Mouse (Mus musculus): ENCODE results near the gene C4b. TPM values are rescaled to one million over a fixed set of nuclear protein-coding genes. Genes with fewer than 3 reads are reported as not detected.

The C4b gene
- total and polyA plus RNA-seq, 2 experiments from 2014 or later = 0.80 to 0.93 TPM

DNA sequence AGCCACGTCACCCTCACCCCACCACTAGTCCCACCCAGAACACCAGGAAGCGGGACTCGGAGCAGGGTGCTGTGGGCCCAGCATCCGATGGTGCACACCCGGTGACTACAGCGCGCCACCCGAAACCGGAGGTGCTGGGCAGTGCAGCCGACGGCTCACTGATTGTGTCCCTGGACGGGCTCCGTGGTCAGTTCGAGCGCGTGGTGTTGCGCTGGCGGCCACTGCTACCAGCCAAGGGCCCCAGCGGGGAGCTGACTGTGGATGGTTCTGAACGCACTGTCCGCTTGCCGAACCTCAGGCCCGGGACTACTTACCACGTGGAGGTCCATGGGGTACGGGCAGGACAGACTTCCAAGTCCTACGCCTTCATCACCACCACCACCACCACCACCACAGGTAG is 63.5 kb downstream of the C4b start:
- WGBS = 84% methylated on average over 26 of the region's 26 CpGs
- TF ChIP-seq CTCF (IDR thresholded peaks at IDR 0.05; ENCODE audit: low read depth) (no peak), EP300 (IDR thresholded peaks at IDR 0.05; ENCODE audit: low read depth) (no peak)
- H3K9me3 ChIP-seq (replicated peaks; ENCODE audit: control insufficient read depth, low read length) = no peaks in the 10 kb centered on the region
- no peak overlapping the region for H3K4me3 ChIP-seq (ENCODE audit: low read depth, low read length)
- peaks cover 30% of the 10 kb centered on the region for H3K4me1 ChIP-seq (ENCODE audit: control insufficient read depth, insufficient read depth)
- DNase-seq (ENCODE audit: low spot score) (no peak), ATAC-seq (ENCODE audit: insufficient read depth, low read depth) (no peak)
- no peaks in the 10 kb centered on the region for H3K36me3 ChIP-seq (replicated peaks; ENCODE audit: control insufficient read depth, insufficient read depth, low read length)
- H3K27me3 ChIP-seq (ENCODE audit: control insufficient read depth, insufficient read depth, low read length) = peaks cover 21% of the 10 kb centered on the region
- H3K9ac ChIP-seq (replicated peaks; ENCODE audit: low read depth, low read length) = no peak overlapping the region
- no peak overlapping the region for H3K4me2 ChIP-seq (ENCODE audit: low read depth, low read length)
- H3K27ac ChIP-seq (ENCODE audit: low read depth) = no peak overlapping the region

Small RNAs within 50 kb of the gene (microRNA-seq; reads per million reads assigned to microRNA genes)
- gene Gm27471 = not detected

Other genes starting within 250 kb of the C4b start
- gene Btnl6, start 226.5 kb downstream of the C4b start, total RNA-seq (2014; rRNA removed; ENCODE audit: low replicate concordance) = not detected in 2 replicates
- gene Btnl6, start 226.5 kb downstream of the C4b start, polyA plus RNA-seq (2015; fragmentation: Nextera tagmentation; extraction: Ambion mirVana) = not detected in 2 replicates
- 40.7 and 43.2 TPM in 2 replicates for gene Notch4, start 179.6 kb downstream of the C4b start, total RNA-seq (2014; rRNA removed; ENCODE audit: low replicate concordance)
- gene Notch4, start 179.6 kb downstream of the C4b start, polyA plus RNA-seq (2015; fragmentation: Nextera tagmentation; extraction: Ambion mirVana) = 6.3 and 6.8 TPM in 2 replicates
- gene Gpsm3, start 154.1 kb downstream of the C4b start, total RNA-seq (2014; rRNA removed; ENCODE audit: low replicate concordance) = 0.53 and 3.1 TPM in 2 replicates
- 5.9 and 6.0 TPM in 2 replicates for gene Gpsm3, start 154.1 kb downstream of the C4b start, polyA plus RNA-seq (2015; fragmentation: Nextera tagmentation; extraction: Ambion mirVana)
- gene Pbx2, start 152.6 kb downstream of the C4b start, total RNA-seq (2014; rRNA removed; ENCODE audit: low replicate concordance) = 42.6 and 59.1 TPM in 2 replicates
- gene Pbx2, start 152.6 kb downstream of the C4b start, polyA plus RNA-seq (2015; fragmentation: Nextera tagmentation; extraction: Ambion mirVana) = 3.3 and 4.4 TPM in 2 replicates
- gene Ager, start 146.0 kb downstream of the C4b start, total RNA-seq (2014; rRNA removed; ENCODE audit: low replicate concordance) = 2.7 and 5.8 TPM in 2 replicates
- gene Ager, start 146.0 kb downstream of the C4b start, polyA plus RNA-seq (2015; fragmentation: Nextera tagmentation; extraction: Ambion mirVana) = 0.85 and 1.9 TPM in 2 replicates
- gene Rnf5, start 140.2 kb downstream of the C4b start, total RNA-seq (2014; rRNA removed; ENCODE audit: low replicate concordance) = 29.6 and 42.5 TPM in 2 replicates
- 79.9 and 86.5 TPM in 2 replicates for gene Rnf5, start 140.2 kb downstream of the C4b start, polyA plus RNA-seq (2015; fragmentation: Nextera tagmentation; extraction: Ambion mirVana)
- gene Agpat1, start 139.6 kb downstream of the C4b start, total RNA-seq (2014; rRNA removed; ENCODE audit: low replicate concordance) = 112 and 120 TPM in 2 replicates
- 39.1 and 39.6 TPM in 2 replicates for gene Agpat1, start 139.6 kb downstream of the C4b start, polyA plus RNA-seq (2015; fragmentation: Nextera tagmentation; extraction: Ambion mirVana)
- 0.15 and 0.93 TPM in 2 replicates for gene Egfl8, start 127.9 kb downstream of the C4b start, total RNA-seq (2014; rRNA removed; ENCODE audit: low replicate concordance)
- 0.97 and 1.3 TPM in 2 replicates for gene Egfl8, start 127.9 kb downstream of the C4b start, polyA plus RNA-seq (2015; fragmentation: Nextera tagmentation; extraction: Ambion mirVana)
- 35.7 and 37.4 TPM in 2 replicates for gene Ppt2, start 115.4 kb downstream of the C4b start, total RNA-seq (2014; rRNA removed; ENCODE audit: low replicate concordance)
- 24.0 and 25.7 TPM in 2 replicates for gene Ppt2, start 115.4 kb downstream of the C4b start, polyA plus RNA-seq (2015; fragmentation: Nextera tagmentation; extraction: Ambion mirVana)
- gene Prrt1, start 114.3 kb downstream of the C4b start, total RNA-seq (2014; rRNA removed; ENCODE audit: low replicate concordance) = 0.35 TPM in 1 of 2 replicates, not detected in the other
- gene Prrt1, start 114.3 kb downstream of the C4b start, polyA plus RNA-seq (2015; fragmentation: Nextera tagmentation; extraction: Ambion mirVana) = 0.16 and 0.19 TPM in 2 replicates
- gene Fkbpl, start 99.1 kb downstream of the C4b start, total RNA-seq (2014; rRNA removed; ENCODE audit: low replicate concordance) = 2.6 and 7.1 TPM in 2 replicates
- 12.3 and 13.4 TPM in 2 replicates for gene Fkbpl, start 99.1 kb downstream of the C4b start, polyA plus RNA-seq (2015; fragmentation: Nextera tagmentation; extraction: Ambion mirVana)
- gene Atf6b, start 96.7 kb downstream of the C4b start, total RNA-seq (2014; rRNA removed; ENCODE audit: low replicate concordance) = 15.8 and 16.6 TPM in 2 replicates
- gene Atf6b, start 96.7 kb downstream of the C4b start, polyA plus RNA-seq (2015; fragmentation: Nextera tagmentation; extraction: Ambion mirVana) = 22.5 and 24.3 TPM in 2 replicates
- 24.5 and 26.8 TPM in 2 replicates for gene Tnxb, start 73.3 kb downstream of the C4b start, total RNA-seq (2014; rRNA removed; ENCODE audit: low replicate concordance)
- gene Tnxb, start 73.3 kb downstream of the C4b start, polyA plus RNA-seq (2015; fragmentation: Nextera tagmentation; extraction: Ambion mirVana) = 1.8 and 2.0 TPM in 2 replicates
- not detected in 2 replicates for gene Cyp21a1, start 60.7 kb upstream of the C4b start, total RNA-seq (2014; rRNA removed; ENCODE audit: low replicate concordance)
- gene Cyp21a1, start 60.7 kb upstream of the C4b start, polyA plus RNA-seq (2015; fragmentation: Nextera tagmentation; extraction: Ambion mirVana) = not detected in 2 replicates
- 2.6 and 9.2 TPM in 2 replicates for gene Stk19, start 93.1 kb upstream of the C4b start, total RNA-seq (2014; rRNA removed; ENCODE audit: low replicate concordance)
- 20.5 and 20.7 TPM in 2 replicates for gene Stk19, start 93.1 kb upstream of the C4b start, polyA plus RNA-seq (2015; fragmentation: Nextera tagmentation; extraction: Ambion mirVana)
- gene Dxo, start 93.1 kb upstream of the C4b start, total RNA-seq (2014; rRNA removed; ENCODE audit: low replicate concordance) = 19.2 and 22.3 TPM in 2 replicates
- gene Dxo, start 93.1 kb upstream of the C4b start, polyA plus RNA-seq (2015; fragmentation: Nextera tagmentation; extraction: Ambion mirVana) = 23.0 and 24.3 TPM in 2 replicates
- gene Skiv2l, start 106.3 kb upstream of the C4b start, total RNA-seq (2014; rRNA removed; ENCODE audit: low replicate concordance) = 40.3 and 62.1 TPM in 2 replicates
- 15.9 and 18.7 TPM in 2 replicates for gene Skiv2l, start 106.3 kb upstream of the C4b start, polyA plus RNA-seq (2015; fragmentation: Nextera tagmentation; extraction: Ambion mirVana)
- 22.9 and 39.8 TPM in 2 replicates for gene Nelfe, start 106.5 kb upstream of the C4b start, total RNA-seq (2014; rRNA removed; ENCODE audit: low replicate concordance)
- gene Nelfe, start 106.5 kb upstream of the C4b start, polyA plus RNA-seq (2015; fragmentation: Nextera tagmentation; extraction: Ambion mirVana) = 36.3 and 39.9 TPM in 2 replicates
- 1.1 and 2.9 TPM in 2 replicates for gene Cfb, start 118.6 kb upstream of the C4b start, total RNA-seq (2014; rRNA removed; ENCODE audit: low replicate concordance)
- gene Cfb, start 118.6 kb upstream of the C4b start, polyA plus RNA-seq (2015; fragmentation: Nextera tagmentation; extraction: Ambion mirVana) = 1.3 and 2.1 TPM in 2 replicates
- gene Zbtb12, start 135.6 kb upstream of the C4b start, total RNA-seq (2014; rRNA removed; ENCODE audit: low replicate concordance) = 6.1 and 7.6 TPM in 2 replicates
- 0.63 and 0.93 TPM in 2 replicates for gene Zbtb12, start 135.6 kb upstream of the C4b start, polyA plus RNA-seq (2015; fragmentation: Nextera tagmentation; extraction: Ambion mirVana)
- not detected in 2 replicates for gene Gm20547, start 138.2 kb upstream of the C4b start, total RNA-seq (2014; rRNA removed; ENCODE audit: low replicate concordance)
- not detected in 2 replicates for gene Gm20547, start 138.2 kb upstream of the C4b start, polyA plus RNA-seq (2015; fragmentation: Nextera tagmentation; extraction: Ambion mirVana)
- 4.5 and 7.1 TPM in 2 replicates for gene C2, start 154.4 kb upstream of the C4b start, total RNA-seq (2014; rRNA removed; ENCODE audit: low replicate concordance)
- gene C2, start 154.4 kb upstream of the C4b start, polyA plus RNA-seq (2015; fragmentation: Nextera tagmentation; extraction: Ambion mirVana) = 2.9 and 3.3 TPM in 2 replicates
- gene Ehmt2, start 154.6 kb upstream of the C4b start, total RNA-seq (2014; rRNA removed; ENCODE audit: low replicate concordance) = 80.3 and 95.8 TPM in 2 replicates
- gene Ehmt2, start 154.6 kb upstream of the C4b start, polyA plus RNA-seq (2015; fragmentation: Nextera tagmentation; extraction: Ambion mirVana) = 17.5 and 17.6 TPM in 2 replicates
- gene Slc44a4, start 170.6 kb upstream of the C4b start, total RNA-seq (2014; rRNA removed; ENCODE audit: low replicate concordance) = not detected in 2 replicates
- 0.29 TPM in 1 of 2 replicates, not detected in the other for gene Slc44a4, start 170.6 kb upstream of the C4b start, polyA plus RNA-seq (2015; fragmentation: Nextera tagmentation; extraction: Ambion mirVana)
- gene Neu1, start 187.4 kb upstream of the C4b start, total RNA-seq (2014; rRNA removed; ENCODE audit: low replicate concordance) = 30.1 and 79.2 TPM in 2 replicates
- 18.6 and 19.5 TPM in 2 replicates for gene Neu1, start 187.4 kb upstream of the C4b start, polyA plus RNA-seq (2015; fragmentation: Nextera tagmentation; extraction: Ambion mirVana)
- 6.0 and 21.6 TPM in 2 replicates for gene Hspa1b, start 215.4 kb upstream of the C4b start, total RNA-seq (2014; rRNA removed; ENCODE audit: low replicate concordance)
- gene Hspa1b, start 215.4 kb upstream of the C4b start, polyA plus RNA-seq (2015; fragmentation: Nextera tagmentation; extraction: Ambion mirVana) = 0.14 and 0.25 TPM in 2 replicates
- gene Gm20481, start 226.0 kb upstream of the C4b start, total RNA-seq (2014; rRNA removed; ENCODE audit: low replicate concordance) = not detected in 2 replicates
- gene Gm20481, start 226.0 kb upstream of the C4b start, polyA plus RNA-seq (2015; fragmentation: Nextera tagmentation; extraction: Ambion mirVana) = not detected in 2 replicates
- gene Hspa1a, start 228.3 kb upstream of the C4b start, total RNA-seq (2014; rRNA removed; ENCODE audit: low replicate concordance) = 8.2 and 10.2 TPM in 2 replicates
- gene Hspa1a, start 228.3 kb upstream of the C4b start, polyA plus RNA-seq (2015; fragmentation: Nextera tagmentation; extraction: Ambion mirVana) = 2.5 and 2.8 TPM in 2 replicates
- 3.3 and 5.1 TPM in 2 replicates for gene Hspa1l, start 228.8 kb upstream of the C4b start, total RNA-seq (2014; rRNA removed; ENCODE audit: low replicate concordance)
- 1.6 and 1.8 TPM in 2 replicates for gene Hspa1l, start 228.8 kb upstream of the C4b start, polyA plus RNA-seq (2015; fragmentation: Nextera tagmentation; extraction: Ambion mirVana)
- 23.1 and 43.3 TPM in 2 replicates for gene Lsm2, start 238.0 kb upstream of the C4b start, total RNA-seq (2014; rRNA removed; ENCODE audit: low replicate concordance)
- 63.5 and 64.2 TPM in 2 replicates for gene Lsm2, start 238.0 kb upstream of the C4b start, polyA plus RNA-seq (2015; fragmentation: Nextera tagmentation; extraction: Ambion mirVana)